Mouse (Mus musculus) thymus, postnatal 0 days (tissue): ENCODE measurements around the gene Dusp8. TPM values are rescaled to one million over a fixed set of nuclear protein-coding genes. Genes with fewer than 3 reads are reported as not detected.

Source experiments
- DNase-seq: peaks from one replicate; pipeline ENCODE4 v3.0.0-alpha.2; 2015; ENCODE audit warnings: low spot score
- polyA plus RNA-seq: library from polyadenylated mRNA; unstranded; fragments of >200 nt; fragmentation: Nextera tagmentation; extraction: Ambion mirVana; gene quantifications from 2 replicates; pipeline ENCODE4 v1.2.1, GENCODE M21; 2015

The Dusp8 gene
- polyA plus RNA-seq, 1 experiment from 2014 or later, result 0.34 TPM

- DNase-seq, result no peak
These were observed 9.3 kb downstream of the Dusp8 start for GRCm38 (mm10) chr7:142086159-142086905.

GRCm38 (mm10) chr7:142084820-142085219, 10.8 kb downstream of the Dusp8 start:
- no peak for DNase-seq

GRCm38 (mm10) chr7:142084395-142084794, 11.2 kb downstream of the Dusp8 start:
- no peak for DNase-seq

GRCm38 (mm10) chr7:142083588-142084317, 11.9 kb downstream of the Dusp8 start:
- DNase-seq, result no peak

- no peak for DNase-seq
These were observed 13.0 kb downstream of the Dusp8 start for GRCm38 (mm10) chr7:142082607-142083006.

GRCm38 (mm10) chr7:142082179-142082578, 13.5 kb downstream of the Dusp8 start:
- DNase-seq, result no peak

- no peak for DNase-seq
These were observed 13.9 kb downstream of the Dusp8 start for GRCm38 (mm10) chr7:142081736-142082135.

GRCm38 (mm10) chr7:142080876-142081275, 14.8 kb downstream of the Dusp8 start:
- DNase-seq, result no peak

GRCm38 (mm10) chr7:142079365-142079764, 16.3 kb downstream of the Dusp8 start:
- DNase-seq, result no peak

GRCm38 (mm10) chr7:142077138-142077537, 18.5 kb downstream of the Dusp8 start:
- no peak for DNase-seq

- DNase-seq, result no peak
These were observed 21.3 kb downstream of the Dusp8 start for GRCm38 (mm10) chr7:142074146-142074886.

GRCm38 (mm10) chr7:142071717-142072116, 23.9 kb downstream of the Dusp8 start:
- DNase-seq, result no peak

- DNase-seq, result no peak
These were observed 24.4 kb downstream of the Dusp8 start for GRCm38 (mm10) chr7:142071212-142071578.

- DNase-seq, result peak; percentile 56
These were observed 25.0 kb downstream of the Dusp8 start for GRCm38 (mm10) chr7:142070458-142071211.

- no peak for DNase-seq
These were observed 27.2 kb downstream of the Dusp8 start for GRCm38 (mm10) chr7:142068429-142068828.

- peak; percentile 89 for DNase-seq
These were observed 34.6 kb downstream of the Dusp8 start, which contains the start of gene Mob2 for GRCm38 (mm10) chr7:142060931-142061565. Gene Mob2 (minus strand): TSS chr7:142061065.

GRCm38 (mm10) chr7:142060185-142060930, 35.3 kb downstream of the Dusp8 start:
- DNase-seq, result peak; percentile 37

- DNase-seq, result no peak
These were observed 36.6 kb downstream of the Dusp8 start for GRCm38 (mm10) chr7:142059024-142059423.

- no peak for DNase-seq
These were observed 38.5 kb downstream of the Dusp8 start for GRCm38 (mm10) chr7:142057121-142057520.

GRCm38 (mm10) chr7:142056601-142057061, 39.0 kb downstream of the Dusp8 start:
- DNase-seq, result peak; percentile 61
